In genomic region chr6:47354515-47354914, GRCm38 (mm10) we compare ENCODE assay signal across 24 mouse cellular contexts.
"Had no signal": no experiment of that assay in that cellular context is flagged by ENCODE, and none has a peak within 500 bp of the region (broad histone marks: within the 10 kb centered on the region; RNA-seq: fewer than 3 reads in every experiment).

No protein-coding gene starts in this region.

- DNase-seq: gastrocnemius, postnatal 14 days; gastrocnemius, postnatal 36 days; heart, adult 11 months; heart, adult 2 months; heart, postnatal 14 days; heart, postnatal 36 days; kidney, adult 18-20 months; kidney, adult 8-10 months; kidney, postnatal 10 days; kidney, postnatal 25 days; kidney, postnatal 4 days; liver; liver, embryonic 13.5 days had no signal

- H3K9me3 ChIP-seq: heart, embryonic 13.5 days; heart, embryonic 15.5 days; hindbrain, embryonic 13.5 days; hindbrain, embryonic 15.5 days; limb, embryonic 10.5 days; limb, embryonic 12.5 days; liver, embryonic 13.5 days had no signal

- H3K4me3 ChIP-seq: heart, adult 2 months; heart, embryonic 13.5 days; heart, embryonic 15.5 days; hindbrain, embryonic 13.5 days; hindbrain, embryonic 15.5 days; layer of hippocampus, adult 2 months; left cerebral cortex, adult 2 months; limb, embryonic 10.5 days; limb, embryonic 12.5 days; liver, embryonic 13.5 days had no signal

- H3K4me2 ChIP-seq: heart, embryonic 11.5 days; heart, embryonic 13.5 days; heart, embryonic 15.5 days; hindbrain, embryonic 13.5 days; hindbrain, embryonic 15.5 days; limb, embryonic 12.5 days; liver, embryonic 11.5 days; liver, embryonic 13.5 days had no signal

- H3K27me3 ChIP-seq: heart, embryonic 13.5 days; heart, embryonic 15.5 days; hindbrain, embryonic 13.5 days; hindbrain, embryonic 15.5 days; limb, embryonic 12.5 days; liver, embryonic 13.5 days had no signal

- H3K9ac ChIP-seq: heart, embryonic 13.5 days; heart, embryonic 15.5 days; hindbrain, embryonic 13.5 days; hindbrain, embryonic 15.5 days; limb, embryonic 12.5 days; liver, embryonic 13.5 days had no signal

- H3K4me1 ChIP-seq: heart, embryonic 15.5 days; hindbrain, embryonic 13.5 days; hindbrain, embryonic 15.5 days; limb, embryonic 10.5 days; limb, embryonic 12.5 days; liver, embryonic 13.5 days had no signal

- H3K36me3 ChIP-seq: heart, embryonic 13.5 days; heart, embryonic 15.5 days; hindbrain, embryonic 13.5 days; hindbrain, embryonic 15.5 days; limb, embryonic 10.5 days; limb, embryonic 12.5 days; liver, embryonic 13.5 days had no signal

- ATAC-seq: hindbrain, postnatal 0 days had no signal

- H3K27ac ChIP-seq: heart, adult 2 months; heart, embryonic 13.5 days; heart, embryonic 15.5 days; hindbrain, embryonic 13.5 days; hindbrain, embryonic 15.5 days; hindbrain, postnatal 0 days; layer of hippocampus, adult 2 months; left cerebral cortex, adult 2 months; limb, embryonic 10.5 days; limb, embryonic 12.5 days; liver, embryonic 13.5 days had no signal
